Mouse (Mus musculus): ENCODE data around the gene Tpbgl.

The Tpbgl gene

DNA sequence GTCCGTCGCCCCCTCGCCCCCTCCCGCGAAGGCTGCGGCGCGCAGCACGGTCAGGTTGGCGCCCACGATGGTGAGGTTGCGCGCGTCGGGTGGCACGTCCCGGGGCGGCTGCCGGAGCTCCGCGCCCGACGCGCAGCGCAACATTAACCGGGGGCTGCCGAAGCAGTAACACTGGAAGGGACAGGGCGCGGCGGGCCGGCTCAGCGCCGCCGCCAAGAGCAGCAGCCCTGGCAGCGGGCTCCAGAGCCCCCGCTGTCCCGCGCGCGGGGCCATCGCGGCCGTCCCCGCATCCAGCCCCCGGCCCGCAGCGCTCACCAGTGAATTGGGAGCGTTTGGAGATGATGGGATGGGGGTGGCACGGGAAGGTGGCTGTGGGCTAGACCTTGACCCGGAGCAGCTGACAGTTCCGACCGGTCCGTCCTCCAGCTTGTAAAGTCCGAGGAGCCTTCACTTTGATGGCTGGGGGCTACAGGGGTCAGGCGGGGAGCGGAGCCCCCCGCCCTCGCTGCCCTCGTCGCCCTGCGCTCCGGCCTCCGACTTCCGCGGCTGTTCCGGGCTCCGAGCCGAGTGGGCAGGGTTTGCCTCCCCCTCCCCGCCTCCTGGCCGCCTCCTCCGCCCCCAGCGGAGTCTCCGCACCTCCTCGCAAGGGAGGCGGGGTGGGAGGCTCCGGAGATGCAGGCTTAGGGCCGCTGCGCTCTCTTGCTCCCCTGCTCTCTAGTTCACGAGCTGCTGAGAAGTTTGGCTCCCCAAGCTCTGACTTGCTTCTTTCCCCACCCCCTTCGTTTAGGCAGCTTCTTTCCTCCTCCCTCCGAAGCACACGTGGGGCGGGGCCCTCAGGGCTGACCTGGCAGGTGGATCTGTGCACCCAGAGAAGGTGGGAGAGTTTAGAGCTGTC lies at the start of gene Tpbgl:
Gene Tpbgl, minus strand, starts transcription at position 728 of the 895 bp plus-strand sequence.
- DNase-seq, result no peak

DNA sequence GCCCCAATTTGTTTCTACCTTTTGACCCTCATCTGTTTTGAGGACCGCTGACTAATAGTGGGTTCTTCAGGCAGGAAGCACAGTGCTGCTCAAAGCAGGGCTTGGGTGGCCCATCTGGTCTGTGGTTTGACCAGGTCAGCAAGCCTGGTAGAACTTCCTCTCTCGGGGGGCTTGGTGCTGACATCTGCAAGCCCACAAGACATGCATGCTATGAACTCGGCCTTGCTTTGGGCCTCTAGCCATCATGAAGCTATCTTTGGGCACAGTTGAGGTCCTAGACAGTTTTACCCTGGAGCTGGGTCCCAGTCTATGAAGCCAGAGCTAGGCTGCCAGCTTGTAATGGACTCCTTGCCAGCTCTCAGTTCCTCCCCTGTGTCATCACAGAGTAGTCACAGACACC lies 48.0 kb upstream of the Tpbgl start:
- no peak for DNase-seq

- no peak for DNase-seq
These were observed 47.3 kb upstream of the Tpbgl start for GRCm38 (mm10) chr7:99674209-99674608.

- DNase-seq, result no peak
These were observed 46.3 kb upstream of the Tpbgl start for GRCm38 (mm10) chr7:99673188-99673587.

DNA sequence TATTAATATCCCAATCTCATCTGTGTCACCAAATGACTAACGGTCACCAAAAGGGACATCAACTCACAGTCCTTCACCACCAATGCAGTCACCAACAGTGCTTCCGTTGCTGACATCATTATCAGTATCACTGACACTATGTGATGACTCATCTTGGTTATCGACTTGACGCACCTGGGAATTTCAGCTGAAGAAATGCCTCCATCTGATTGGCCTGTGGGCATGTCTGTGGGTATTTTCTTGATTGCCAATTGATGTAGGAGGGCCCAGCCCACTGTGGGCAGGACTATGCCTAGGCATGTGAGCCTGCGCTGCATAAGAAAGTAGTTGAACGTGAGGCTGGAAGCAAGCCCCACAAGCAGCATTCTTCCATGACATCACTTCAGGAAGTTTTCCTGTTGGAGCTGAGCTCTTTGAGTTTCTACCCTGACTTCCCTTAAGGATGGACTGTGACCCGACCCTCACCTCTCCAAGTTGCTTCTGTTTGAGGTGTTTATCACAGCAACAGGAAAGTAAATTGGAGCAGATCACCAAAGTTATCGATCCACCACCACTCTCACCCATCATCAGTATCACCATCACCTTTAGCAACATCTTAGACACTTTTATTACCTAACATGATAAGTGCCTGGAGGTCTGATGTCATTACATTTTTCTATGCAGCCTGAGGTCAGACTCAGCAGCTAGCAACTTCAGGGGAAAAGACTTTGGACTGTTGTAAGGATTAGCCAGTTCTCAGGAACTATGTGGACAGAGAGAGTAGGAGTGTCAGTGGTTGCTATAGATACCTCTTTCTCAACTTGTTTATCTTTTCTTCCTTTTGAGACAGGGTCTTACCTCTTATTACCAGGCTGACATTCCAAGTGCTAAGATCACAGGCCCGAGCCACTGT lies 44.9 kb upstream of the Tpbgl start:
- no peak for DNase-seq

DNA sequence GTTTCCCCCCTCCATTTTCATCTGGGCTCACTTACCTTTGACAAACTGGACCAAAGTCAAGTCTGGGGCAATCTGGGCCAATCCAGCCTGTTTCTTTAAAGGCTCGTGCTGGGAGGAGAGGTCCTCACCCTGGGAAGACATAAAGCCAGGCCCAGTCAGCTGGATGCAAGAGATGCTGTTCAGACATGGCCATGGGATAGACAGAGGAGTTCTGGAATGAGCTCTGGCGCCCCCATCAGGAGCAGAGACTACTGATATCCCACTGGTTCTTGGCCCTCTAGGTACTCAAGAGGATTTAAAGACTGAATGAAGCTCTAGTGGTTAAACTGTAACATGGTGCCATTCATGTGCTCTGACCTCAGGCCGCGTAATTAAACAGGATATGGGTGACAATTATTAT lies 44.0 kb upstream of the Tpbgl start:
- no peak for DNase-seq

DNA sequence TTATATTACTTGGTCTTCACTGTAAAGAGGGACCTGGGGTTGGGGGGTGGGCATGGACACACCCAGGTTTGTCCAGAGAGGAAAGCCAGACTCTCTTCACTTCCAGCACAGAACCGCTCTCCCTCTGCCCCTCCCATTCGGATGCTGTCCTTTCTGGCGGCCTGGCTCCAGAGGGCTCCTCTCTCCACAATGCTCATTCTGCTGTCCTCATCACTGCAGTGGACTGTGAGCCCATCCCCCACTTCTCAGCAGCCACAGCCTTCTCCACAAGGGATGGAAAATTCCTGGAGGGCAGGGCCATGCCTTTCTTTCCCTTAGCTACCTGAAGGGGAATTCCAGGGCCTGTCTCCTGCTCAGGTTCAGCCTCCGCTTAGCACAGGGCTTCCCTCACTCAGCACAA lies 41.9 kb upstream of the Tpbgl start:
- peak; percentile 78 for DNase-seq

DNA sequence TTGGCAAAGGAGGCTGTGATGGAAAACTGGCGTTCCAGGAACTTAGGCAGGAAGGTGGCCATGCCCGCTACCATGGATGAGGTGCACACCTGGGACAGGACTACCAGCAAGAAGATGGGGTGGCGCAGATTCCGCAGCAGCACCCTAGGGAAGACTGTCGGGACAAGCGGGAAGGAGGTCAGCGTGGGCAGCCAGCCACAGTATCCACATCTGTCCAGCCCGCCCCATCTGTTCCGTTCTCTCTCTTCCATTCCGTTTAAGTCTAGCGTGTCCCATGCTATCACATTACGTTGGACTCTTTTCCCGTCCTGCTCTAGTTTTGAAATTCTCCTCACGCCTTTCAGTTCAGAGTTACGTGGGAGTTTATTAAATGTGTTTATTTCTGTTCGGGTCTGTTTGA lies 40.2 kb upstream of the Tpbgl start:
- DNase-seq, result peak; percentile 30

DNA sequence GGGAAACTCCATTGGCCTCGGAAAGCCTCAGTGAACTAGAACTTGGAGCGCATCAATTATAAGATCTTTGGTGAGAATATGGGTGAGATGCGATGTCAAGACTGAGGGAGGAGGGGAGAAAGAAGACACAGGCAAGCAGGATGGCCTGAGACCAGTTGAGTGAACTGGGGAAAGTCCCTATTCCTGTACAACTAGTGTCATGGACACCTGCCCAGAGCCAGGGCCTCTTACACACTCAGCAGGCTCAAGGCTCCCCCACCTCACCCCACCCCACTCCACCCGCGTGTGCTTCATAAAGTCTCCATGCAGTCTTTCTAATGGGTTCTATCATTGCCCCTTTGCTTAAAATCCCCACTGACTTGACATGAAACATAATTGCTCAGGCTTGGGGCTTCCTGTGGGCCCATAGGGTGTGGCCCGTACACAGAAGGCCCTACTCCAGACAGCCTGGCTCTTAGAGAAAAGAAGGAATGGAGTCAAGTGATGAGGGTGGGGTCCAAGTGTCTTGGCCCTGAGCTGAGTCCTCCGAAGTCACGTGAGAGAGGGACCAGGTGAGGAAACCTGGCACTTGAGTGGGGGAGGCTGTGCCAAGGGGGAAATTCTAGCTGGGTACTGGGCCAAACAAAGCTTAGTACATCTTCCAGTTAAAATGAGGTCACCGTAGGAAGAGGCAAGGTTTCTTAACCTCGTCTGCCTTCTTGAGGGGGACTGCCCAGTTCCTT lies 39.0 kb upstream of the Tpbgl start:
- DNase-seq, result peak; percentile 36

GRCm38 (mm10) chr7:99664571-99665485 lies 37.9 kb upstream of the Tpbgl start:
- peak; percentile 91 for DNase-seq

DNA sequence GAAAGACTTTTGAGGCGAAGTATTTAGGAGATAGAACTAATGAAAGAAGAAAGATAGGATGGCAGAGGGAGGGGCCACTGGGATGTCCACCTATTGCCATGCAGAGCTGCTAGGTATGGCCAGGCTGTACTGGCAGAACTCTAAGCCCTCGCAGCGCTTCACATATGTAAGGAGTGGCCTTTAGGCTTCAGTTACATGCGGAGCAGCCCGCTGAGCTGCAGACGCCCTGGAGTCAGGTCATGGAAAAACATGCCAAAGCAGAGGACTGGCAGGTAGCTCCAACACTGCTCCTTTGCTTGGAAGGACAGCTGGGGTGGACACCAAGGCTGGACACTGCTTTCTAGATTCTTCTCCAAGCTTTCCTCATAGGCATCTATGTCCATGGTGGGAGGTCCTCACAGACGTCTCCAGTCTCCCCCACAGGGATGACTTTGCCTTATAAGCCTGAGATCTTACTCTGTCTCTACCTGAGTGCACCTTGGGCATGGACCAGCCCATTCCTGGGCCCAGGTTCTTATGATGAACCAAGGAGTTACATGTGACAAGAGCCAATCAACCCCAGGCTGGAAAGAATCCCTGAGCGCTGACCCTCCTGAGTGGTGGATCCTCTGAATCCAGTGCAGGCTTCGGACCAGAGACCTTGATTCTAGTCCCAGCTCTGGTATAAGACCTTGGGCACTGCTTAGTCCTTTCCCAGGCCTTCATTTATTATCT lies 36.8 kb upstream of the Tpbgl start:
- DNase-seq, result peak; percentile 28

GRCm38 (mm10) chr7:99662311-99662710 lies 35.4 kb upstream of the Tpbgl start:
- DNase-seq, result peak; percentile 26

DNA sequence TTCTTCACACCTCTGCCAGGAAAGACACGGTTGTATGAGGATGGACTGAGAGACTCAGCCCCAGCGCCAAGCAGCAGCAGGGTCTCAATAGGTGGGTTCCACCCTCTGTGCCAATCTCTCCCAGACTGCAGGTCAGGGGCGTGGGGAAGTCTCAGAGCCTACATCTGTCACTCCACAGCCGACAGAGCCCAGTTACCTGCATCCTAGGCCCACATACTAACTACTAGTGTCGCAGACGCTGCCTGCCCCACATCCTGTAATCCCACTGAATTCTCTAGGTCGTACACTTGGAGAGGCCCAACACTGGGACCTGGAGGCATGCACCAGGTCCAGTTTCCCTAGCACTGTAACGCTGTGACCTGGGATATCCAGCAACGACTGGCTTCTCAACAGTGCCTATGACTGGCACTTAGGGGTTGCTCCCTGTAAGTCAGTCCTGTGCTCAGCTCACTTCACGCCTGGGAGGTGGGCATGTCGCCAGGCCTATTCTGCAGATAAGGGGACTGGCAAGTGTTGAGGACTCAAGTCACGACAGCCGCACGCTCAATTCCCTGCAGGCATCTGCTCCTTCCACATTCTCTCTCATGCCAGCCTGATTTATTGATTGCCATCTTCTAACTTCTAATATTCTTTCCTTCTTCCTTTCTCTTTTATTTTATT lies 34.8 kb upstream of the Tpbgl start:
- DNase-seq, result peak; percentile 32

GRCm38 (mm10) chr7:99661071-99661470 lies 34.2 kb upstream of the Tpbgl start:
- no peak for DNase-seq

- DNase-seq, result peak; percentile 52
These were observed 32.6 kb upstream of the Tpbgl start for GRCm38 (mm10) chr7:99659379-99660029.

DNA sequence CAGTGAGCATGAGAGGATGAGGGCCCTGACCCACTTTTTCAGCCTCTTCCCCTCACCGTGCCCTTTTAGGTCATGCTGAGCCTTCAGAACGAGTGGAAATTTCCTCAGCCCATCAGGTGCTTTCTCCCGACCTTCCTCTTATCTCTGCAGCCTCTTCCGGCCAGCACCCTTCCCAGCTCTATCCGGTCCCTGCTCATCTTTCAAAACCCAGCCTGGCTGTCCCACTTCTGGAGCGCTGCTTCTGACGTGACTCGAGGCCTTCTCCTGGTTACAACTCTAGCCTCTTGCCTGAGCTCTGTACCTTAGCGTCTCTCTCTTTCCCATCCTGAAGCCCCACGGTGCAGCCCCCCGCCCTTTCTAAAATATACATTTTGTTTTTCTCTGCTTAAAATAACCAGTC lies 27.3 kb upstream of the Tpbgl start:
- DNase-seq, result no peak

DNA sequence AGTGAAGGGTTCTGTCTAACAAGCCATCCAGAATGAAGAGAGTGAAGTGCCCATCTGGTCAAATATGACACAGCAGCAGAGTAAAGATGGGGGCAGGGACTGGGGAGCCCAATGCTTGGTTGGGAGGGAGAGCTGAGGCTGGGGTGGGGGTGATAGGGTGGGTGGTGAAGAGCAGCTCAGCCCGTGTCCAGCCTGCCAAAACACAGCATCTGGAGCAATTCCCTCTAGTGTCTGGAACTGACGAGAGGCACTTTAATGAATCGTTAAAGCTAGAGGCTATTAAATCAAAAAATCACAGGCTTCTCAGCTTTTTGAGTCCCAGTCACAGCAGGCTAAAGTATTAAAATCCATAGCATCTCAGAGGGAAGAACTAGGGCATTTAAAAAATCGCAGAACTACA lies 22.7 kb upstream of the Tpbgl start:
- no peak for DNase-seq

GRCm38 (mm10) chr7:99648623-99649022 lies 21.7 kb upstream of the Tpbgl start:
- DNase-seq, result peak; percentile 41

DNA sequence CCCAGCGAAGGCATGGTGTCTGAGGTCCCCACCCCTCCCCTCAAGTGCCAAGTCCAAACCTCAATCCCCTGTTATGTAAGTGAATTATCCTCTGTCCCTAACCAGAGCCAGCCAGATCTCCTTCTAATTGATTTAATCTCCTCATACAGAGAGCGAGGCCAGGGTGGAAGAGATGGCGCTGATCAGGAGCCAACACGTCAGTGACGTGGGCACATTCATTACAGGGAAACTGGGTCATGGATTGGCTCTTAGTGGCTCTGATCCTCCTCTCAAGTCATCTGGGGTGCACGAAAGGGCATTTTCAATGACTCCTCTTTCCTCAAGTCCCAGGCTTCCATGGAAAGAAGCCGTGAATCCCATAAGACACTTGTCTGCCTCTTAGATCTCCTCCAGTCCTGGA lies 17.8 kb upstream of the Tpbgl start:
- DNase-seq, result no peak

- no peak for DNase-seq
These were observed 15.2 kb upstream of the Tpbgl start for GRCm38 (mm10) chr7:99642078-99642477.

All from cerebellum, adult 9-11 months (tissue).